9 mouse cellular contexts compared by ENCODE assay signal in the genomic region with DNA sequence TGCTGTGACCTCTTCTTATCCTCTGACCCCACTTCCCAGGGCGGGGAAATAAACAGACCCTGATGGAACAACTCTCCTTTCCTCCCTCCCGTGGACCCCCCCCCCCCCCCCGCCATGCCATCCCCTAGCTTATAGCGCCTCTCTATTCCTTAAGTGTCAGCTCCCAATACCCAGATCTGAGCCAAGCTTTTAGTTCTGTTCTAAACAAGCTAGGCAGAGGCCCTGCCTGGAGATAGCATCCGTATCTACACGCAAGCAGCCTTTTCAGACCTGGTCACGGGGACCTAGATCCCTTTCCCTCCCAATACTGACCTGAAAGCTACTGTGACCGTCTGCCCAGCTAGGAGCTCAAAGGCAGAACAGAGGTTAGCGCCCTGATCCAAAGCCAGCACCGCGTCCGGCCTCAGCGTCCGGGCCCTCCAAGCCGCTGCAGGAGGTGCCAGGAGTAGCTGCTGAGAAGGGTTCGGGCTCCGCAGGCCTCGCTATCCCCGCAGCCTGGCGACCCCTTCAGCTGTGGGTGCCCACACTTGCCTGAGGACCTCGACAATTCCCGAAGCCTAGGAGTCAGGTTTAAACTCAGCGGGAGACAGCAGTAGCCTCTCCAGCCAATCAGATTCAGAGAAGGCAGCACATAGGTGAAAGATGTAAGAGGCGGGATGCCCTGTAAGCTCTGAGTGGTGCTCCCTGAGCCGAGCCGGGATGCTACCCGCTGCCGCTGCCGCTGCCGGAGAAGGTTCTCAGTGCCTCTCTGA. TPM values are rescaled to one million over a fixed set of nuclear protein-coding genes. Genes with fewer than 3 reads are reported as not detected.
DNase-seq lines count a peak whose midpoint lies in the region; ATAC-seq and TF ChIP-seq lines count a peak whose summit lies in the region.
"Had no signal": no experiment of that assay in that cellular context is flagged by ENCODE, and none has a peak within 500 bp of the region (broad histone marks: within the 10 kb centered on the region; RNA-seq: fewer than 3 reads in every experiment).

A gene (minus strand): TSS at position 623 of the 752 bp plus-strand sequence.

- peak within 1 kb of the TSS; percentile 39 for H3K4me3 ChIP-seq in hindbrain, postnatal 0 days (ENCODE audit: low read length)
- H3K4me3 ChIP-seq in neural tube, embryonic 15.5 days (replicated peaks), result peak within 1 kb of the TSS; percentile 41

- H3K4me2 ChIP-seq in hindbrain, postnatal 0 days (ENCODE audit: low read depth, low read length), result peak within 1 kb of the TSS; percentile 62
- peak within 1 kb of the TSS; percentile 81 for H3K4me2 ChIP-seq in neural tube, embryonic 15.5 days

- ATAC-seq in hindbrain, postnatal 0 days, result peak; percentile 69
- peak; percentile 88 for ATAC-seq in neural tube, embryonic 15.5 days (ENCODE audit: low FRiP score)

- WGBS in hindbrain, postnatal 0 days, result 5% methylated on average over 28 of the region's 30 CpGs
- 9% methylated on average over 27 of the region's 30 CpGs for WGBS in neural tube, embryonic 15.5 days

- no peaks in the 10 kb centered on the region for H3K36me3 ChIP-seq in hindbrain, postnatal 0 days (ENCODE audit: insufficient read depth, low read length)
- no peaks in the 10 kb centered on the region for H3K36me3 ChIP-seq in neural tube, embryonic 15.5 days

- no peaks in the 10 kb centered on the region for H3K9me3 ChIP-seq in hindbrain, postnatal 0 days (ENCODE audit: low read length)
- no peaks in the 10 kb centered on the region for H3K9me3 ChIP-seq in neural tube, embryonic 15.5 days (replicated peaks)

- peak; percentile 3 for DNase-seq in left cerebral cortex, postnatal 4 days
- no peak for DNase-seq in left cerebral cortex, adult 8-10 months (ENCODE audit: low spot score in 2 of 2)
- DNase-seq in embryo, embryonic 10.5 days (ENCODE audit: low spot score), result peak; percentile 41
- peak; percentile 33 for DNase-seq in hindbrain, postnatal 0 days (ENCODE audit: low spot score)
- no peak for DNase-seq in spleen, adult 18-20 months
- DNase-seq in frontal cortex, postnatal 25 days (ENCODE audit: low spot score in 2 of 2), result no peak
- no peak for DNase-seq in gastrocnemius, postnatal 25 days

- no peaks in the 10 kb centered on the region for H3K27me3 ChIP-seq in hindbrain, postnatal 0 days (ENCODE audit: insufficient read depth, low read length)
- no peaks in the 10 kb centered on the region for H3K27me3 ChIP-seq in neural tube, embryonic 15.5 days (replicated peaks)

- intact Hi-C loops in left cerebral cortex, postnatal 4 days (cut with DNase I), result no loop called here

- H3K9ac ChIP-seq in hindbrain, postnatal 0 days (replicated peaks; ENCODE audit: low read length), result peak within 1 kb of the TSS; percentile 31; the same call in 1 of the 2 replicates
- H3K9ac ChIP-seq in neural tube, embryonic 15.5 days (replicated peaks), result peak within 1 kb of the TSS; percentile 42

- H3K27ac ChIP-seq in hindbrain, postnatal 0 days, result no peak within 1 kb of the TSS
- H3K27ac ChIP-seq in neural tube, embryonic 15.5 days (replicated peaks), result no peak within 1 kb of the TSS
- H3K27ac ChIP-seq: macrophage had no signal

- TF ChIP-seq CTCF in hindbrain, postnatal 0 days (IDR thresholded peaks at IDR 0.05; ENCODE audit: low read depth), result no peak

- H3K4me1 ChIP-seq in hindbrain, postnatal 0 days (ENCODE audit: insufficient read depth, low read length), result no peaks in the 10 kb centered on the region
- peaks cover 6% of the 10 kb centered on the region; the same call in 1 of the 2 replicates for H3K4me1 ChIP-seq in neural tube, embryonic 15.5 days

RNA-seq across cellular contexts. Expression of the gene that starts here (rescaled TPM):
- not detected for total RNA-seq in left cerebral cortex, postnatal 4 days (2021)
- not detected for total RNA-seq in left cerebral cortex, adult 8-10 months (2022)
- 0.05 TPM in 1 of 2 replicates, not detected in the other for total RNA-seq in hindbrain, postnatal 0 days (2014; rRNA removed)
- 0.08 TPM in 2 replicates for polyA plus RNA-seq in hindbrain, postnatal 0 days (2015; fragmentation: Nextera tagmentation; extraction: Ambion mirVana)
- polyA plus RNA-seq in neural tube, embryonic 15.5 days (2015; fragmentation: Nextera tagmentation; extraction: Ambion mirVana), result 0.08 TPM in 1 of 2 replicates, not detected in the other
- total RNA-seq in gastrocnemius, postnatal 25 days (2021), result not detected
- polyA plus RNA-seq: macrophage had no signal

Comparison
In these comparisons a context has a peak if more than half of its experiments do, and no peak if none do; other contexts are left out.
1. Peak in DNase-seq in left cerebral cortex, postnatal 4 days; RNA of the gene not detected or under 1 TPM.
2. Peak in DNase-seq, ATAC-seq, H3K4me3 ChIP-seq, H3K9ac ChIP-seq and H3K4me2 ChIP-seq in hindbrain, postnatal 0 days; RNA of the gene not detected or under 1 TPM.
3. Peak in ATAC-seq, H3K4me3 ChIP-seq, H3K9ac ChIP-seq and H3K4me2 ChIP-seq in neural tube, embryonic 15.5 days; RNA of the gene not detected or under 1 TPM.